Mouse (Mus musculus): Measurements from ENCODE around the gene 2810408A11Rik.

DNA sequence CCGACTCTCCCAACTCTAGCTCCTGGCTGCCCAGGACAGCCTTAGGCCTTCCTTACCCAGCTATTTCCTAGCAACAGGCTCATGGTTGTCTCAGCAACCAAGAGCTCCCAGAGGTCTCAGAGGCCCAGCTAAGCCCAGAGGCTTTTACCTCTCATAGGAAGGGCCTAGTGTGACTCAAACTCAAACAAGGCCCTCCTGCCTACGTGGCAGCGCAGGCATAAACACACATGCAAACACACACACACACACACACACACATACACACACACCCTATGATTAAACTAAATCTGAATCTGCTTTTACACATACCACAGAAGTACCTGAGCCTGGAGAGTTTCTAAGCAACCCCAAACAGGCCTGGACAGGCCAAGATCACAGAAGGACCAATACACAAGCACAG, 22.4 kb downstream of the 2810408A11Rik start:
- TF ChIP-seq CTCF (IDR thresholded peaks at IDR 0.05; ENCODE audit: borderline replicate concordance, extremely low read depth, insufficient read depth, insufficient read length) (no peak), POLR2A (IDR thresholded peaks at IDR 0.05; ENCODE audit: borderline replicate concordance, extremely low read depth, insufficient read depth, insufficient read length, poor library complexity, severe bottlenecking) (no peak)
